Mouse (Mus musculus) C2C12 (cell line): ENCODE results near the gene Phlpp1. TPM values are rescaled to one million over a fixed set of nuclear protein-coding genes. Genes with fewer than 3 reads are reported as not detected.

ENCODE experiments used
- H3K27me3 ChIP-seq: one replicate; pipeline ENCODE4 v1.6.1; 2011; ENCODE audit not compliant: control insufficient read depth, insufficient read depth, insufficient read length
- H3K36me3 ChIP-seq: one replicate; pipeline ENCODE4 v1.6.1; 2011; ENCODE audit not compliant: control insufficient read depth, insufficient read depth
- H3K4me3 ChIP-seq: one replicate; pipeline ENCODE4 v1.5.1; 2011; ENCODE audit warnings: mild to moderate bottlenecking, control low read depth; ENCODE audit not compliant: poor library complexity, insufficient read depth, severe bottlenecking
- H3K79me2 ChIP-seq: one replicate; pipeline ENCODE4 v1.6.1; 2011; ENCODE audit not compliant: control insufficient read depth, insufficient read depth
- H3K79me3 ChIP-seq: one replicate; pipeline ENCODE4 v1.6.1; 2011; ENCODE audit warnings: low read depth, control low read depth
- H3ac ChIP-seq: one replicate; pipeline ENCODE3; 2011; ENCODE audit warnings: low read depth; ENCODE audit not compliant: control insufficient read depth, insufficient read length
- CEBPB ChIP-seq: IDR thresholded peaks from one replicate; pipeline ENCODE4 v1.6.1; 2011; ENCODE audit warnings: low read depth, mild to moderate bottlenecking, control low read depth, moderate library complexity
- CTCF ChIP-seq: IDR thresholded peaks from one replicate; pipeline ENCODE4 v1.5.1; 2011; ENCODE audit not compliant: control insufficient read depth, insufficient read depth, insufficient read length
- FOSL1 ChIP-seq: IDR thresholded peaks from one replicate; pipeline ENCODE4 v1.8.0; 2011; ENCODE audit warnings: mild to moderate bottlenecking, low read length; ENCODE audit not compliant: poor library complexity, insufficient read depth, severe bottlenecking
- MAX ChIP-seq: IDR thresholded peaks from one replicate; pipeline ENCODE4 v1.6.1; 2011; ENCODE audit warnings: mild to moderate bottlenecking, control low read depth
- MYOD1 ChIP-seq: IDR thresholded peaks from one replicate; pipeline ENCODE4 v1.6.1; 2011; ENCODE audit warnings: low read depth; ENCODE audit not compliant: control insufficient read depth, insufficient read length
- MYOG ChIP-seq: IDR thresholded peaks from one replicate; pipeline ENCODE4 v1.6.1; 2011; ENCODE audit not compliant: control insufficient read depth, insufficient read length; ENCODE audit errors: extremely low read depth
- USF1 ChIP-seq: IDR thresholded peaks from one replicate; pipeline ENCODE4 v1.6.1; 2011; ENCODE audit warnings: low read depth, mild to moderate bottlenecking, control low read depth, moderate library complexity
- polyA plus RNA-seq: library from polyadenylated mRNA; unstranded; fragments of >200 nt; fragmentation: generic; extraction: Trizol; gene quantifications from one replicate; pipeline ENCODE4 v1.2.1, GENCODE M21; 2012; ENCODE audit warnings: missing spikeins

Phlpp1 gene
- polyA plus RNA-seq, 1 experiment, result 6.3 TPM

- H3K79me3 ChIP-seq, result peaks cover 11% of the 10 kb centered on the region
- no peaks in the 10 kb centered on the region for H3K27me3 ChIP-seq
- no peak overlapping the region for H3K4me3 ChIP-seq
- H3K36me3 ChIP-seq, result no peaks in the 10 kb centered on the region
- no peak overlapping the region for H3ac ChIP-seq
- H3K79me2 ChIP-seq, result peaks cover 35% of the 10 kb centered on the region
- TF ChIP-seq MAX (no peak), MYOD1 (no peak), CTCF (no peak), CEBPB (no peak), USF1 (no peak), FOSL1 (no peak)
These were observed 70.6 kb downstream of the Phlpp1 start for GRCm38 (mm10) chr1:106242129-106242528.

- H3ac ChIP-seq, result no peak overlapping the region
These were observed 71.8 kb downstream of the Phlpp1 start for GRCm38 (mm10) chr1:106243371-106243770.

GRCm38 (mm10) chr1:106244245-106244644 is 72.7 kb downstream of the Phlpp1 start:
- no peak overlapping the region for H3K4me3 ChIP-seq
- H3K79me3 ChIP-seq, result peaks cover 8% of the 10 kb centered on the region
- no peaks in the 10 kb centered on the region for H3K36me3 ChIP-seq
- no peak overlapping the region for H3ac ChIP-seq
- TF ChIP-seq MYOG, result no peak
- H3K27me3 ChIP-seq, result no peaks in the 10 kb centered on the region
- peaks cover 35% of the 10 kb centered on the region for H3K79me2 ChIP-seq

More at GRCm38 (mm10) chr1:106243371-106243770, 71.8 kb downstream of the Phlpp1 start:
- TF ChIP-seq MYOD1, result no peak
- no peak for TF ChIP-seq CEBPB
- no peak for TF ChIP-seq MYOG
- no peak for TF ChIP-seq FOSL1
- TF ChIP-seq USF1, result no peak
- no peak for TF ChIP-seq CTCF
- no peak for TF ChIP-seq MAX
- Histone ChIP-seq H3K27me3 (no peaks in the 10 kb centered on the region), H3K79me3 (peaks cover 11% of the 10 kb centered on the region), H3K79me2 (peaks cover 35% of the 10 kb centered on the region), H3K4me3 (no peak overlapping the region), H3K36me3 (no peaks in the 10 kb centered on the region)

GRCm38 (mm10) chr1:106254047-106254446 is 82.5 kb downstream of the Phlpp1 start:
- H3K79me2 ChIP-seq, result peaks cover 20% of the 10 kb centered on the region
- H3ac ChIP-seq, result no peak overlapping the region
- H3K79me3 ChIP-seq, result peaks cover 3% of the 10 kb centered on the region
- H3K4me3 ChIP-seq, result no peak overlapping the region
- H3K27me3 ChIP-seq, result no peaks in the 10 kb centered on the region
- TF ChIP-seq USF1, result no peak
- TF ChIP-seq CEBPB, result no peak
- TF ChIP-seq MAX, result no peak
- no peak for TF ChIP-seq CTCF
- TF ChIP-seq MYOD1, result no peak
- no peak for TF ChIP-seq FOSL1
- no peak for TF ChIP-seq MYOG
- H3K36me3 ChIP-seq, result no peaks in the 10 kb centered on the region

- TF ChIP-seq USF1, result no peak
- TF ChIP-seq CEBPB, result no peak
- TF ChIP-seq MYOD1, result no peak
- TF ChIP-seq CTCF, result no peak
- TF ChIP-seq FOSL1, result no peak
- TF ChIP-seq MYOG, result no peak
- TF ChIP-seq MAX, result no peak
- H3K79me3 ChIP-seq, result peaks cover 6% of the 10 kb centered on the region
- no peak overlapping the region for H3ac ChIP-seq
- H3K79me2 ChIP-seq, result peaks cover 29% of the 10 kb centered on the region
- no peak overlapping the region for H3K4me3 ChIP-seq
- no peaks in the 10 kb centered on the region for H3K36me3 ChIP-seq
- no peaks in the 10 kb centered on the region for H3K27me3 ChIP-seq
These were observed 85.6 kb downstream of the Phlpp1 start for GRCm38 (mm10) chr1:106257176-106257575.

GRCm38 (mm10) chr1:106268028-106268799 is 96.7 kb downstream of the Phlpp1 start:
- Histone ChIP-seq H3K79me3 (peaks cover 9% of the 10 kb centered on the region), H3ac (no peak overlapping the region), H3K79me2 (peaks cover 27% of the 10 kb centered on the region), H3K4me3 (no peak overlapping the region), H3K27me3 (no peaks in the 10 kb centered on the region), H3K36me3 (no peaks in the 10 kb centered on the region)
- no peak for TF ChIP-seq USF1
- no peak for TF ChIP-seq MAX
- no peak for TF ChIP-seq CTCF
- no peak for TF ChIP-seq MYOD1
